Mouse (Mus musculus): ENCODE results near the gene Dynlt1b.
"Not testable (repeated sequence)": the region's sequence is repeated elsewhere in the genome, so short reads cannot be mapped to it uniquely, and the experiment has no call there.

GRCm38 (mm10) chr17:6410713-6411213 lies 19.1 kb upstream of the Dynlt1b start:
- TF ChIP-seq CTCF (IDR thresholded peaks at IDR 0.05; ENCODE audit: low read depth); EP300 (optimal IDR thresholded peaks at IDR 0.05): not testable (repeated sequence)
